Mouse (Mus musculus): ENCODE results near the gene Tpd52l2. TPM values are rescaled to one million over a fixed set of nuclear protein-coding genes. Genes with fewer than 3 reads are reported as not detected.

Gene Tpd52l2
- total and polyA plus RNA-seq, 2 experiments from 2014 or later = 58.2 to 103 TPM

GRCm38 (mm10) chr2:181496281-181496680, 661 bp upstream of the Tpd52l2 start:
- Histone ChIP-seq H3K27ac (ENCODE audit: low read depth) (peak overlapping the region; percentile 94), H3K4me1 (ENCODE audit: control insufficient read depth, insufficient read depth) (no peaks in the 10 kb centered on the region), H3K9me3 (replicated peaks; ENCODE audit: control insufficient read depth, low read length) (no peaks in the 10 kb centered on the region), H3K27me3 (ENCODE audit: control insufficient read depth, insufficient read depth, low read length) (no peaks in the 10 kb centered on the region), H3K4me2 (ENCODE audit: low read depth, low read length) (peak overlapping the region; percentile 89), H3K4me3 (ENCODE audit: low read depth, low read length) (peak overlapping the region; percentile 79), H3K36me3 (replicated peaks; ENCODE audit: control insufficient read depth, insufficient read depth, low read length) (peaks cover 15% of the 10 kb centered on the region), H3K9ac (replicated peaks; ENCODE audit: low read depth, low read length) (peak overlapping the region; percentile 86)
- ATAC-seq (ENCODE audit: insufficient read depth, low read depth) = peak; percentile 74
- peak; percentile 76 for DNase-seq (ENCODE audit: low spot score)
- TF ChIP-seq CTCF (IDR thresholded peaks at IDR 0.05; ENCODE audit: low read depth) (peak; percentile 74), EP300 (IDR thresholded peaks at IDR 0.05; ENCODE audit: low read depth) (no peak)
- WGBS = 15% methylated on average over 8 of the region's 8 CpGs

- ATAC-seq (ENCODE audit: insufficient read depth, low read depth) = peak; percentile 45
- 1% methylated on average over 12 of the region's 12 CpGs for WGBS
- H3K27me3 ChIP-seq (ENCODE audit: control insufficient read depth, insufficient read depth, low read length) = no peaks in the 10 kb centered on the region
- H3K36me3 ChIP-seq (replicated peaks; ENCODE audit: control insufficient read depth, insufficient read depth, low read length) = peaks cover 28% of the 10 kb centered on the region
- peak overlapping the region; percentile 86 for H3K9ac ChIP-seq (replicated peaks; ENCODE audit: low read depth, low read length)
- peak overlapping the region; percentile 94 for H3K27ac ChIP-seq (ENCODE audit: low read depth)
- no peaks in the 10 kb centered on the region for H3K4me1 ChIP-seq (ENCODE audit: control insufficient read depth, insufficient read depth)
- TF ChIP-seq EP300 (IDR thresholded peaks at IDR 0.05; ENCODE audit: low read depth) (no peak), CTCF (IDR thresholded peaks at IDR 0.05; ENCODE audit: low read depth) (no peak)
- peak overlapping the region; percentile 89 for H3K4me2 ChIP-seq (ENCODE audit: low read depth, low read length)
- peak; percentile 53 for DNase-seq (ENCODE audit: low spot score)
- no peaks in the 10 kb centered on the region for H3K9me3 ChIP-seq (replicated peaks; ENCODE audit: control insufficient read depth, low read length)
- H3K4me3 ChIP-seq (ENCODE audit: low read depth, low read length) = peak overlapping the region; percentile 79
Measured at GRCm38 (mm10) chr2:181497548-181497875, 570 bp downstream of the Tpd52l2 start.

GRCm38 (mm10) chr2:181498644-181499043, 1.7 kb downstream of the Tpd52l2 start:
- WGBS = 61% methylated on average over 4 of the region's 4 CpGs

DNA sequence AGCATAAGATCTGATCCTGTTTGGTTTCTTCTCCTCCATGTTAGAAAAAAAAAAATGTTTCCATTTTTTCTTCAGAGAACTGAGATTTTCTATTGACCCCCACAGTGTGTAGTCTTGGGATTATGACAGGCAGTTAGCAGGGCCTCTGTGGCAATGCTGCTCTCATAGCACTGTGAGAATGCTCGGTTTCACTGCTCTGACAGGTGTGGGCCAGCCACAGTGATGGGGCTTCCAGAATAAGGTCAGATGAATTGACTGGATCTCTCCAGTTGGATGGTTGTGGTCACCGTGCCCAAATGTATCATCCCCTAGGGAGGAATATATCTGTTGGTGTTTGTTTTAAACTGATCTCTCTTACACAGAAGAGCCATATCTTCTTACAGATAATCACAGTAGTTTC, 12.2 kb downstream of the Tpd52l2 start:
- H3K4me2 ChIP-seq (ENCODE audit: low read depth, low read length) = no peak overlapping the region
- DNase-seq (ENCODE audit: low spot score) (no peak), ATAC-seq (ENCODE audit: insufficient read depth, low read depth) (no peak)
- no peaks in the 10 kb centered on the region for H3K27me3 ChIP-seq (ENCODE audit: control insufficient read depth, insufficient read depth, low read length)
- H3K9ac ChIP-seq (replicated peaks; ENCODE audit: low read depth, low read length) = no peak overlapping the region
- H3K4me1 ChIP-seq (ENCODE audit: control insufficient read depth, insufficient read depth) = peaks cover 5% of the 10 kb centered on the region; the same call in 1 of the 2 replicates
- 83% methylated on average over 2 of the region's 2 CpGs for WGBS
- peaks cover 82% of the 10 kb centered on the region for H3K36me3 ChIP-seq (replicated peaks; ENCODE audit: control insufficient read depth, insufficient read depth, low read length)
- H3K27ac ChIP-seq (ENCODE audit: low read depth) = no peak overlapping the region
- H3K9me3 ChIP-seq (replicated peaks; ENCODE audit: control insufficient read depth, low read length) = no peaks in the 10 kb centered on the region
- TF ChIP-seq CTCF (IDR thresholded peaks at IDR 0.05; ENCODE audit: low read depth) (no peak), EP300 (IDR thresholded peaks at IDR 0.05; ENCODE audit: low read depth) (no peak)
- H3K4me3 ChIP-seq (ENCODE audit: low read depth, low read length) = no peak overlapping the region

More at GRCm38 (mm10) chr2:181498644-181499043, 1.7 kb downstream of the Tpd52l2 start:
- ATAC-seq (ENCODE audit: insufficient read depth, low read depth) (no peak), DNase-seq (ENCODE audit: low spot score) (no peak)
- no peaks in the 10 kb centered on the region for H3K9me3 ChIP-seq (replicated peaks; ENCODE audit: control insufficient read depth, low read length)
- H3K27me3 ChIP-seq (ENCODE audit: control insufficient read depth, insufficient read depth, low read length) = no peaks in the 10 kb centered on the region
- peaks cover 38% of the 10 kb centered on the region for H3K36me3 ChIP-seq (replicated peaks; ENCODE audit: control insufficient read depth, insufficient read depth, low read length)
- no peaks in the 10 kb centered on the region for H3K4me1 ChIP-seq (ENCODE audit: control insufficient read depth, insufficient read depth)
- no peak overlapping the region for H3K9ac ChIP-seq (replicated peaks; ENCODE audit: low read depth, low read length)
- TF ChIP-seq CTCF (IDR thresholded peaks at IDR 0.05; ENCODE audit: low read depth) (no peak), EP300 (IDR thresholded peaks at IDR 0.05; ENCODE audit: low read depth) (no peak)
- H3K4me2 ChIP-seq (ENCODE audit: low read depth, low read length) = no peak overlapping the region
- H3K4me3 ChIP-seq (ENCODE audit: low read depth, low read length) = no peak overlapping the region
- H3K27ac ChIP-seq (ENCODE audit: low read depth) = no peak overlapping the region

DNA sequence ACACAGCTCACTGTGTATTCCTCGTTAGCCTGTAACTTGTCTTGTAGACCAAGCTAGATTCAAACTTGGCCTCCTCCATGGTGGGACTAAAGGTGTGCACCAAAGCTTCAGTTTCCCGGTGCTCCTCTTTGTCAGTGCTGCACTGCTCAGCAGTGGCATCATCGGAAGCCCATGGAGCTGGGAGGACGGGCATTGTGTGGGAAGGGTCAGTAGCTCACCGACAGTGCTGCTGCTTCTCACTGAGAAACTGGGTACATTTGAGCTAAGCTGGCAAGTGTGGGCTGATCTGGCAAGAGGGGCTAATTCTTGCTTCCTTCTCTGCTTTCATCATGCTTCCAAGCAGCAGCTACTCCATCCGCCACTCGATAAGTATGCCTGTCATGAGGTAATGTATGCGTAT, 14.3 kb downstream of the Tpd52l2 start:
- no peaks in the 10 kb centered on the region for H3K9me3 ChIP-seq (replicated peaks; ENCODE audit: control insufficient read depth, low read length)
- no peak for TF ChIP-seq EP300 (IDR thresholded peaks at IDR 0.05; ENCODE audit: low read depth)
- no peak for TF ChIP-seq CTCF (IDR thresholded peaks at IDR 0.05; ENCODE audit: low read depth)
- no peak overlapping the region for H3K9ac ChIP-seq (replicated peaks; ENCODE audit: low read depth, low read length)
- H3K27ac ChIP-seq (ENCODE audit: low read depth) = no peak overlapping the region
- H3K4me3 ChIP-seq (ENCODE audit: low read depth, low read length) = no peak overlapping the region
- no peak overlapping the region for H3K4me2 ChIP-seq (ENCODE audit: low read depth, low read length)
- H3K4me1 ChIP-seq (ENCODE audit: control insufficient read depth, insufficient read depth) = no peaks in the 10 kb centered on the region
- peaks cover 91% of the 10 kb centered on the region for H3K36me3 ChIP-seq (replicated peaks; ENCODE audit: control insufficient read depth, insufficient read depth, low read length)
- DNase-seq (ENCODE audit: low spot score) (no peak), ATAC-seq (ENCODE audit: insufficient read depth, low read depth) (no peak)
- no peaks in the 10 kb centered on the region for H3K27me3 ChIP-seq (ENCODE audit: control insufficient read depth, insufficient read depth, low read length)
- 93% methylated on average over 8 of the region's 8 CpGs for WGBS

DNA sequence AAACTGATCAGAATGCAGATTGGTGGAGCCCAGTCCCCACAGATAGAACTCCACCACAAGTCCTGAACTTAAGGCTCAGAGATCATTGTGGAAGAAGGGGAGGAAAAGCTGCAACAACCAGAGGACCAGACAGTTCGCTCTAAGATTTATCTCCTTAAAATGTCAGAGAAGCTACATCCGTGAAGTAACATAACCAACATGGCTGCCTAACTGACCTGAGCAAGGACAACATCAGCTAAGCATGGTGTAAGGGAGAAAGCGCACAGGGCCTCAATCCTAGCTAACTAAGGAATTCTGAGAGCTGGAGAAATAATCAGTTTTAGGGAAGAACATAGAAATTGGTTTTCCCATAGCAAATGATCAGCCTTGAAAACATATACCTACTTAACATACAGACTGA, 22.3 kb downstream of the Tpd52l2 start:
- no peak for ATAC-seq (ENCODE audit: insufficient read depth, low read depth)

More for the DNA sequence above, 22.3 kb downstream of the Tpd52l2 start:
- Histone ChIP-seq H3K4me1 (ENCODE audit: control insufficient read depth, insufficient read depth) (peaks cover 24% of the 10 kb centered on the region), H3K9me3 (replicated peaks; ENCODE audit: control insufficient read depth, low read length) (no peaks in the 10 kb centered on the region), H3K27ac (ENCODE audit: low read depth) (peak overlapping the region; percentile 99), H3K4me2 (ENCODE audit: low read depth, low read length) (peak overlapping the region; percentile 79), H3K9ac (replicated peaks; ENCODE audit: low read depth, low read length) (peak overlapping the region; percentile 95), H3K36me3 (replicated peaks; ENCODE audit: control insufficient read depth, insufficient read depth, low read length) (peaks cover 34% of the 10 kb centered on the region), H3K4me3 (ENCODE audit: low read depth, low read length) (peak overlapping the region; percentile 98), H3K27me3 (ENCODE audit: control insufficient read depth, insufficient read depth, low read length) (no peaks in the 10 kb centered on the region)
- 75% methylated on average over 3 of the region's 3 CpGs for WGBS
- DNase-seq (ENCODE audit: low spot score) = no peak
- TF ChIP-seq CTCF (IDR thresholded peaks at IDR 0.05; ENCODE audit: low read depth) = no peak
- TF ChIP-seq EP300 (IDR thresholded peaks at IDR 0.05; ENCODE audit: low read depth) = no peak

Data from heart, postnatal 0 days (tissue).